Comparison of ENCODE assay signal across 29 mouse cellular contexts in the genomic region with DNA sequence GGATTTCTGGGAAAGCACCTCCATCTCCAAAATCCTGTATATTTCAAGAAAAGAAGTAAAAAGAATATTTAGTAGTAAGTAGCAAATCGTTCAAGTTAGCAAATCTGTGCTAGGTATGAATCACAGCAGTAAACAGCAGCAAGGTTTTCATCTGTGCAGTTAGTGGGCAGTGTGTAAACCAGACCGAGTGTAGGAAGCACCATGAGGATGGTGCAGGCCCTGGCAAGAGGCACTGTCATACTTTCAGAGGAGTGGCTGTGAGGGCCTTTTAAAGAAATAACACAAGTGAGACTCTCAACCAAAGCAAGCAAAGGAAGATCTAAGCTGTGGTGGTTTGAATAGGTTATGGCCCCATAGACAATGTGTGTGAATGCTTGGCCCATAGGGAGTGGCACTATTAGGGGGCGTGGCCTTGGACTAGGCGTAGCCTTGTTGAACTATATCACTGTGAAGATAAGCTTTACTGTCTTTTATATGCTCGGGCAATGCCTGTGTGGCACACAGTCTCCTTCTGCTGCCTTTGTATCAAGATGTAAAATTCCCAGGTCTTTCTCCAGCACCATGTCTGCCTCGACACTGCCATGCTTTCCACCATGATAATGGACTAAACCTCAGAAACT. TPM values are rescaled to one million over a fixed set of nuclear protein-coding genes. Genes with fewer than 3 reads are reported as not detected.
DNase-seq lines count a peak whose midpoint lies in the region; ATAC-seq and TF ChIP-seq lines count a peak whose summit lies in the region.
"Had no signal": no experiment of that assay in that cellular context is flagged by ENCODE, and none has a peak within 500 bp of the region (broad histone marks: within the 10 kb centered on the region; RNA-seq: fewer than 3 reads in every experiment).

No protein-coding gene starts in this region.

- no peaks in the 10 kb centered on the region for H3K27me3 ChIP-seq in G1E (ENCODE audit: insufficient read depth, low read length)
- no peaks in the 10 kb centered on the region for H3K27me3 ChIP-seq in intestine, embryonic 16.5 days (replicated peaks; ENCODE audit: control insufficient read depth, insufficient read depth, low read length)
- no peaks in the 10 kb centered on the region for H3K27me3 ChIP-seq in liver, embryonic 16.5 days (ENCODE audit: control insufficient read depth, insufficient read depth, low read depth, low read length)
- H3K27me3 ChIP-seq in forebrain, embryonic 14.5 days (replicated peaks; ENCODE audit: control insufficient read depth, insufficient read depth, low read length): no peaks in the 10 kb centered on the region
- no peaks in the 10 kb centered on the region for H3K27me3 ChIP-seq in kidney, embryonic 16.5 days (ENCODE audit: insufficient read depth, low read length)
- H3K27me3 ChIP-seq: embryonic facial prominence, embryonic 12.5 days; forebrain, embryonic 15.5 days; hindbrain, embryonic 12.5 days; kidney, embryonic 15.5 days; limb, embryonic 15.5 days; megakaryocyte, embryonic 14.5 days had no signal

- H3K4me1 ChIP-seq in G1E (ENCODE audit: insufficient read depth, low read depth, low read length): peaks cover 36% of the 10 kb centered on the region
- H3K4me1 ChIP-seq in intestine, embryonic 16.5 days (ENCODE audit: control insufficient read depth, insufficient read depth, low read length): no peaks in the 10 kb centered on the region
- peaks cover 6% of the 10 kb centered on the region for H3K4me1 ChIP-seq in liver, embryonic 16.5 days (ENCODE audit: control insufficient read depth, low read depth, low read length)
- no peaks in the 10 kb centered on the region for H3K4me1 ChIP-seq in forebrain, embryonic 14.5 days (ENCODE audit: control insufficient read depth, insufficient read depth, low read length)
- no peaks in the 10 kb centered on the region for H3K4me1 ChIP-seq in kidney, embryonic 16.5 days (ENCODE audit: insufficient read depth, low read length)
- H3K4me1 ChIP-seq: embryonic facial prominence, embryonic 12.5 days; forebrain, embryonic 15.5 days; hindbrain, embryonic 12.5 days; limb, embryonic 15.5 days had no signal

- H3K9me3 ChIP-seq in G1E (replicated peaks): no peaks in the 10 kb centered on the region
- no peaks in the 10 kb centered on the region for H3K9me3 ChIP-seq in intestine, embryonic 16.5 days (ENCODE audit: control insufficient read depth, low read length)
- no peaks in the 10 kb centered on the region for H3K9me3 ChIP-seq in liver, embryonic 16.5 days (replicated peaks; ENCODE audit: control insufficient read depth, low read length)
- H3K9me3 ChIP-seq in forebrain, embryonic 14.5 days (replicated peaks; ENCODE audit: control insufficient read depth, low read length): no peaks in the 10 kb centered on the region
- H3K9me3 ChIP-seq in kidney, embryonic 16.5 days (ENCODE audit: low read length): no peaks in the 10 kb centered on the region
- H3K9me3 ChIP-seq: embryonic facial prominence, embryonic 12.5 days; forebrain, embryonic 15.5 days; hindbrain, embryonic 12.5 days; kidney, embryonic 15.5 days; limb, embryonic 15.5 days; megakaryocyte, embryonic 14.5 days had no signal

- no peak overlapping the region for H3K4me2 ChIP-seq in intestine, embryonic 16.5 days (ENCODE audit: low read depth, low read length)
- no peak overlapping the region for H3K4me2 ChIP-seq in liver, embryonic 16.5 days (ENCODE audit: low read depth, low read length)
- H3K4me2 ChIP-seq in forebrain, embryonic 14.5 days (ENCODE audit: low read length): no peak overlapping the region
- H3K4me2 ChIP-seq in kidney, embryonic 16.5 days (replicated peaks; ENCODE audit: low read depth, low read length): no peak overlapping the region
- H3K4me2 ChIP-seq: embryonic facial prominence, embryonic 12.5 days; forebrain, embryonic 15.5 days; hindbrain, embryonic 12.5 days; kidney, embryonic 15.5 days; limb, embryonic 15.5 days had no signal

- H3K4me3 ChIP-seq in G1E (ENCODE audit: low read depth, low read length): no peak overlapping the region
- no peak overlapping the region for H3K4me3 ChIP-seq in intestine, embryonic 16.5 days (ENCODE audit: low read length)
- H3K4me3 ChIP-seq in liver, embryonic 16.5 days (ENCODE audit: low read depth, low read length): no peak overlapping the region
- H3K4me3 ChIP-seq in left cerebral cortex, adult 2 months: no peak overlapping the region
- no peak overlapping the region for H3K4me3 ChIP-seq in forebrain, embryonic 14.5 days (ENCODE audit: low read depth, low read length)
- no peak overlapping the region for H3K4me3 ChIP-seq in kidney, embryonic 16.5 days (ENCODE audit: low read length)
- H3K4me3 ChIP-seq: embryonic facial prominence, embryonic 12.5 days; erythroblast, embryonic 14.5 days; forebrain, embryonic 15.5 days; hindbrain, embryonic 12.5 days; kidney, embryonic 15.5 days; limb, embryonic 15.5 days; megakaryocyte, embryonic 14.5 days had no signal

- no peak for TF ChIP-seq CTCF in G1E (IDR thresholded peaks at IDR 0.05; ENCODE audit: low read depth, low read length)
- TF ChIP-seq CTCF in left cerebral cortex, adult 2 months (IDR thresholded peaks at IDR 0.05): no peak

- 77% methylated on average over 6 of the region's 6 CpGs for WGBS in intestine, embryonic 16.5 days
- 49% methylated on average over 6 of the region's 6 CpGs for WGBS in liver, embryonic 16.5 days (ENCODE audit: insufficient replicate concordance)
- WGBS in forebrain, embryonic 14.5 days: 89% methylated on average over 6 of the region's 6 CpGs
- 88% methylated on average over 6 of the region's 6 CpGs for WGBS in kidney, embryonic 16.5 days

- intact Hi-C loops in left cerebral cortex, adult 2 months (cut with DNase I): no loop called here

- H3K27ac ChIP-seq in intestine, embryonic 16.5 days (ENCODE audit: low read length): no peak overlapping the region
- no peak overlapping the region for H3K27ac ChIP-seq in liver, embryonic 16.5 days (ENCODE audit: low read length)
- H3K27ac ChIP-seq in left cerebral cortex, adult 2 months: no peak overlapping the region
- no peak overlapping the region for H3K27ac ChIP-seq in forebrain, embryonic 14.5 days (ENCODE audit: low read depth, low read length)
- H3K27ac ChIP-seq in kidney, embryonic 16.5 days (ENCODE audit: low read length): no peak overlapping the region
- H3K27ac ChIP-seq: embryonic facial prominence, embryonic 12.5 days; forebrain, embryonic 15.5 days; hindbrain, embryonic 12.5 days; kidney, embryonic 15.5 days; limb, embryonic 15.5 days had no signal

- H3K36me3 ChIP-seq in G1E (replicated peaks): peaks cover 90% of the 10 kb centered on the region
- H3K36me3 ChIP-seq in intestine, embryonic 16.5 days (ENCODE audit: control insufficient read depth, insufficient read depth, low read length): peaks cover 13% of the 10 kb centered on the region
- peaks cover 47% of the 10 kb centered on the region for H3K36me3 ChIP-seq in liver, embryonic 16.5 days (ENCODE audit: control insufficient read depth, insufficient read depth)
- H3K36me3 ChIP-seq in forebrain, embryonic 14.5 days (ENCODE audit: control insufficient read depth, insufficient read depth, low read length): peaks cover 78% of the 10 kb centered on the region
- H3K36me3 ChIP-seq in kidney, embryonic 16.5 days (ENCODE audit: insufficient read depth, low read length): peaks cover 67% of the 10 kb centered on the region

- no peak overlapping the region for H3K9ac ChIP-seq in intestine, embryonic 16.5 days (ENCODE audit: low read depth, low read length)
- no peak overlapping the region for H3K9ac ChIP-seq in liver, embryonic 16.5 days (ENCODE audit: low read depth, low read length)
- H3K9ac ChIP-seq in forebrain, embryonic 14.5 days (ENCODE audit: low read length): no peak overlapping the region
- H3K9ac ChIP-seq in kidney, embryonic 16.5 days (replicated peaks; ENCODE audit: low read length): no peak overlapping the region
- H3K9ac ChIP-seq: embryonic facial prominence, embryonic 12.5 days; forebrain, embryonic 15.5 days; hindbrain, embryonic 12.5 days; kidney, embryonic 15.5 days; limb, embryonic 15.5 days had no signal

- DNase-seq in G1E (ENCODE audit: low spot score): no peak
- peak; percentile 75 for DNase-seq in ZHBTc4 (ENCODE audit: low read depth, low spot score)
- DNase-seq in T-cell, adult 2 months (ENCODE audit: low spot score): no peak
- no peak for DNase-seq in left cerebral cortex, adult 2 months (ENCODE audit: extremely low spot score in 1 of 2, low spot score in 2 of 2)
- no peak for DNase-seq in forebrain, embryonic 14.5 days (ENCODE audit: low spot score)
- DNase-seq: cerebellum, postnatal 10 days; gastrocnemius, postnatal 14 days; heart, adult 18-20 months; lung, postnatal 10 days; thymus, adult 2 months had no signal

- peak; percentile 68 for ATAC-seq in G1E (ENCODE audit: extremely low read depth, insufficient number of reproducible peaks, low FRiP score, poor library complexity, severe bottlenecking)
- peak; percentile 96 for ATAC-seq in intestine, embryonic 16.5 days
- ATAC-seq in liver, embryonic 16.5 days (ENCODE audit: low read depth): peak; percentile 89
- no peak for ATAC-seq in forebrain, embryonic 14.5 days
- ATAC-seq in kidney, embryonic 16.5 days (ENCODE audit: low FRiP score, low TSS enrichment): no peak
- ATAC-seq: forebrain, embryonic 15.5 days; inflammation-experienced regulatory T-cells, adult 6 months had no signal

RNA-seq across cellular contexts. Expression of a gene that starts 7.3 kb away (rescaled TPM):
- total RNA-seq in G1E (2014; fragmentation: Nextera tagmentation) (148 and 150 TPM in 2 replicates), G1E (2017) (218 and 244 TPM in 2 replicates)
- 22.6 and 29.8 TPM in 2 replicates for polyA plus RNA-seq in G1E (2012)
- 100.0 and 107 TPM in 2 replicates for polyA plus RNA-seq in intestine, embryonic 16.5 days (2015; fragmentation: Nextera tagmentation; extraction: Ambion mirVana)
- polyA plus RNA-seq in liver, embryonic 16.5 days (2015; fragmentation: Nextera tagmentation; extraction: Ambion mirVana): 43.1 and 47.7 TPM in 2 replicates
- total RNA-seq in left cerebral cortex, adult 2 months (2021): 10 to 100 TPM; 63.2 to 73.1 TPM
- 138 and 145 TPM in 2 replicates for polyA plus RNA-seq in forebrain, embryonic 14.5 days (2014; fragmentation: Nextera tagmentation; extraction: Ambion mirVana)
- polyA plus RNA-seq in kidney, embryonic 16.5 days (2015; fragmentation: Nextera tagmentation; extraction: Ambion mirVana): 136 and 142 TPM in 2 replicates

RNA-seq across cellular contexts. Expression of a gene that starts 21.0 kb away (rescaled TPM):
- total RNA-seq in G1E (2014; fragmentation: Nextera tagmentation) (163 and 180 TPM in 2 replicates), G1E (2017) (104 and 106 TPM in 2 replicates)
- polyA plus RNA-seq in G1E (2012): 36.6 and 41.3 TPM in 2 replicates
- 43.9 and 52.0 TPM in 2 replicates for polyA plus RNA-seq in intestine, embryonic 16.5 days (2015; fragmentation: Nextera tagmentation; extraction: Ambion mirVana)
- 17.0 and 17.4 TPM in 2 replicates for polyA plus RNA-seq in liver, embryonic 16.5 days (2015; fragmentation: Nextera tagmentation; extraction: Ambion mirVana)
- total RNA-seq in left cerebral cortex, adult 2 months (2021): 10 to 100 TPM; 19.0 to 19.6 TPM
- 25.8 and 25.9 TPM in 2 replicates for polyA plus RNA-seq in forebrain, embryonic 14.5 days (2014; fragmentation: Nextera tagmentation; extraction: Ambion mirVana)
- 59.8 and 63.9 TPM in 2 replicates for polyA plus RNA-seq in kidney, embryonic 16.5 days (2015; fragmentation: Nextera tagmentation; extraction: Ambion mirVana)

RNA-seq across cellular contexts. Expression of a gene that starts 21.1 kb away (rescaled TPM):
- 62.5 and 68.0 TPM in 2 replicates for total RNA-seq in G1E (2014; fragmentation: Nextera tagmentation)
- 149 and 153 TPM in 2 replicates for total RNA-seq in G1E (2017)
- polyA plus RNA-seq in G1E (2012): 4.6 and 7.3 TPM in 2 replicates
- polyA plus RNA-seq in intestine, embryonic 16.5 days (2015; fragmentation: Nextera tagmentation; extraction: Ambion mirVana): 258 and 261 TPM in 2 replicates
- polyA plus RNA-seq in liver, embryonic 16.5 days (2015; fragmentation: Nextera tagmentation; extraction: Ambion mirVana): 137 and 154 TPM in 2 replicates
- 10 to 100 TPM; 85.9 to 91.9 TPM for total RNA-seq in left cerebral cortex, adult 2 months (2021)
- 229 and 292 TPM in 2 replicates for polyA plus RNA-seq in forebrain, embryonic 14.5 days (2014; fragmentation: Nextera tagmentation; extraction: Ambion mirVana)
- 252 and 265 TPM in 2 replicates for polyA plus RNA-seq in kidney, embryonic 16.5 days (2015; fragmentation: Nextera tagmentation; extraction: Ambion mirVana)
- polyA plus RNA-seq: erythroblast, embryonic 14.5 days had no signal

RNA-seq across cellular contexts. Expression of a gene that starts 29.7 kb away (rescaled TPM):
- total RNA-seq in G1E (2014; fragmentation: Nextera tagmentation) (3.8 TPM in 1 of 2 replicates, not detected in the other), G1E (2017) (0.52 and 1.1 TPM in 2 replicates)
- polyA plus RNA-seq in G1E (2012): 0.33 TPM in 1 of 2 replicates, not detected in the other
- polyA plus RNA-seq in intestine, embryonic 16.5 days (2015; fragmentation: Nextera tagmentation; extraction: Ambion mirVana): not detected in 2 replicates
- polyA plus RNA-seq in liver, embryonic 16.5 days (2015; fragmentation: Nextera tagmentation; extraction: Ambion mirVana): not detected in 2 replicates
- total RNA-seq in left cerebral cortex, adult 2 months (2021): not detected
- not detected in 2 replicates for polyA plus RNA-seq in forebrain, embryonic 14.5 days (2014; fragmentation: Nextera tagmentation; extraction: Ambion mirVana)
- not detected in 2 replicates for polyA plus RNA-seq in kidney, embryonic 16.5 days (2015; fragmentation: Nextera tagmentation; extraction: Ambion mirVana)
- total RNA-seq: gastrocnemius, postnatal 14 days; heart, adult 18-20 months; layer of hippocampus, postnatal 14 days; left cerebral cortex, postnatal 25 days; midbrain, postnatal 0 days; neutrophil, adult 5-6 weeks had no signal
- polyA plus RNA-seq: C2C12; embryonic facial prominence, embryonic 12.5 days; erythroblast, embryonic 14.5 days; forebrain, embryonic 15.5 days; heart, embryonic 16.5 days; hindbrain, embryonic 12.5 days; inflammation-experienced regulatory T-cells, adult 6 months; kidney, embryonic 15.5 days; large intestine, adult 2 months; limb, embryonic 15.5 days; midbrain, postnatal 0 days; small intestine, adult 2 months; thymus, adult 2 months had no signal

RNA-seq across cellular contexts. Expression of a gene that starts 49.3 kb away (rescaled TPM):
- total RNA-seq in G1E (2014; fragmentation: Nextera tagmentation) (not detected in 2 replicates), G1E (2017) (0.17 and 0.66 TPM in 2 replicates)
- polyA plus RNA-seq in G1E (2012): not detected in 2 replicates
- polyA plus RNA-seq in intestine, embryonic 16.5 days (2015; fragmentation: Nextera tagmentation; extraction: Ambion mirVana): not detected in 2 replicates
- polyA plus RNA-seq in liver, embryonic 16.5 days (2015; fragmentation: Nextera tagmentation; extraction: Ambion mirVana): not detected in 2 replicates
- not detected for total RNA-seq in left cerebral cortex, adult 2 months (2021)
- polyA plus RNA-seq in forebrain, embryonic 14.5 days (2014; fragmentation: Nextera tagmentation; extraction: Ambion mirVana): not detected in 2 replicates
- polyA plus RNA-seq in kidney, embryonic 16.5 days (2015; fragmentation: Nextera tagmentation; extraction: Ambion mirVana): not detected in 2 replicates
- total RNA-seq: gastrocnemius, postnatal 14 days; heart, adult 18-20 months; layer of hippocampus, postnatal 14 days; left cerebral cortex, postnatal 25 days; midbrain, postnatal 0 days; neutrophil, adult 5-6 weeks had no signal
- polyA plus RNA-seq: embryonic facial prominence, embryonic 12.5 days; erythroblast, embryonic 14.5 days; forebrain, embryonic 15.5 days; heart, embryonic 16.5 days; hindbrain, embryonic 12.5 days; inflammation-experienced regulatory T-cells, adult 6 months; kidney, embryonic 15.5 days; large intestine, adult 2 months; limb, embryonic 15.5 days; midbrain, postnatal 0 days; small intestine, adult 2 months; thymus, adult 2 months had no signal

Comparison
In these comparisons a context has a peak if more than half of its experiments do, and no peak if none do; other contexts are left out.
1. ATAC-seq: peak in G1E (single experiment), intestine, embryonic 16.5 days (single experiment) and liver, embryonic 16.5 days (single experiment); none in forebrain, embryonic 14.5 days (single experiment) and kidney, embryonic 16.5 days (single experiment).
2. RNA of a gene that starts 21.1 kb away (polyA plus RNA-seq): 229 to 292 TPM in forebrain, embryonic 14.5 days, 258 to 261 TPM in intestine, embryonic 16.5 days, 252 to 265 TPM in kidney, embryonic 16.5 days and 137 to 154 TPM in liver, embryonic 16.5 days; 4.6 to 7.3 TPM in G1E; every median in the first group is over 10 times any median in the second.